Mouse (Mus musculus): ENCODE results near the gene Alox12. TPM values are rescaled to one million over a fixed set of nuclear protein-coding genes. Genes with fewer than 3 reads are reported as not detected.
A peak's percentile ranks its signal among the peaks of the same experiment; 100 is the strongest.

Gene Alox12
- polyA plus RNA-seq (2012; rRNA removed): 0.78 and 1.6 TPM in 2 replicates

GRCm38 (mm10) chr11:70254931-70255531 is at the start of gene Alox12:
Gene Alox12 (minus strand): TSS chr11:70255353.
- DNase-seq (ENCODE audit: low read depth): no peak
- TF ChIP-seq POLR2A (IDR thresholded peaks at IDR 0.05; ENCODE audit: borderline replicate concordance, extremely low read depth, insufficient read depth, insufficient read length, poor library complexity, severe bottlenecking) (no peak), CTCF (IDR thresholded peaks at IDR 0.05; ENCODE audit: borderline replicate concordance, extremely low read depth, insufficient read depth, insufficient read length) (peak; percentile 29; the same call in 1 of the 2 replicates)

- no peak for DNase-seq (ENCODE audit: low read depth)
- TF ChIP-seq CTCF (IDR thresholded peaks at IDR 0.05; ENCODE audit: borderline replicate concordance, extremely low read depth, insufficient read depth, insufficient read length) (no peak), POLR2A (IDR thresholded peaks at IDR 0.05; ENCODE audit: borderline replicate concordance, extremely low read depth, insufficient read depth, insufficient read length, poor library complexity, severe bottlenecking) (no peak)
Measured at GRCm38 (mm10) chr11:70302293-70302692, 47.1 kb upstream of the Alox12 start.

- TF ChIP-seq CTCF (IDR thresholded peaks at IDR 0.05; ENCODE audit: borderline replicate concordance, extremely low read depth, insufficient read depth, insufficient read length) (no peak), POLR2A (IDR thresholded peaks at IDR 0.05; ENCODE audit: borderline replicate concordance, extremely low read depth, insufficient read depth, insufficient read length, poor library complexity, severe bottlenecking) (no peak)
- DNase-seq (ENCODE audit: low read depth): no peak
Measured at GRCm38 (mm10) chr11:70297836-70298454, 42.8 kb upstream of the Alox12 start.

- no peak for DNase-seq (ENCODE audit: low read depth)
- TF ChIP-seq POLR2A (IDR thresholded peaks at IDR 0.05; ENCODE audit: borderline replicate concordance, extremely low read depth, insufficient read depth, insufficient read length, poor library complexity, severe bottlenecking) (no peak), CTCF (IDR thresholded peaks at IDR 0.05; ENCODE audit: borderline replicate concordance, extremely low read depth, insufficient read depth, insufficient read length) (no peak)
Measured at GRCm38 (mm10) chr11:70297405-70297804, 42.3 kb upstream of the Alox12 start.

GRCm38 (mm10) chr11:70293881-70294280 is 38.7 kb upstream of the Alox12 start:
- no peak for TF ChIP-seq CTCF (IDR thresholded peaks at IDR 0.05; ENCODE audit: borderline replicate concordance, extremely low read depth, insufficient read depth, insufficient read length)
- TF ChIP-seq POLR2A (IDR thresholded peaks at IDR 0.05; ENCODE audit: borderline replicate concordance, extremely low read depth, insufficient read depth, insufficient read length, poor library complexity, severe bottlenecking): no peak
- peak; percentile 67 for DNase-seq (ENCODE audit: low read depth)

GRCm38 (mm10) chr11:70291235-70291634 is 36.1 kb upstream of the Alox12 start:
- TF ChIP-seq POLR2A (IDR thresholded peaks at IDR 0.05; ENCODE audit: borderline replicate concordance, extremely low read depth, insufficient read depth, insufficient read length, poor library complexity, severe bottlenecking): no peak
- TF ChIP-seq CTCF (IDR thresholded peaks at IDR 0.05; ENCODE audit: borderline replicate concordance, extremely low read depth, insufficient read depth, insufficient read length): no peak

GRCm38 (mm10) chr11:70289236-70289635 is 34.1 kb upstream of the Alox12 start:
- DNase-seq (ENCODE audit: low read depth): peak; percentile 11
- TF ChIP-seq CTCF (IDR thresholded peaks at IDR 0.05; ENCODE audit: borderline replicate concordance, extremely low read depth, insufficient read depth, insufficient read length) (no peak), POLR2A (IDR thresholded peaks at IDR 0.05; ENCODE audit: borderline replicate concordance, extremely low read depth, insufficient read depth, insufficient read length, poor library complexity, severe bottlenecking) (no peak)

More at GRCm38 (mm10) chr11:70291235-70291634, 36.1 kb upstream of the Alox12 start:
- no peak for DNase-seq (ENCODE audit: low read depth)

- no peak for DNase-seq (ENCODE audit: low read depth)
- TF ChIP-seq POLR2A (IDR thresholded peaks at IDR 0.05; ENCODE audit: borderline replicate concordance, extremely low read depth, insufficient read depth, insufficient read length, poor library complexity, severe bottlenecking) (no peak), CTCF (IDR thresholded peaks at IDR 0.05; ENCODE audit: borderline replicate concordance, extremely low read depth, insufficient read depth, insufficient read length) (no peak)
Measured at GRCm38 (mm10) chr11:70288102-70288501, 32.9 kb upstream of the Alox12 start.

GRCm38 (mm10) chr11:70285686-70286085 is 30.5 kb upstream of the Alox12 start:
- DNase-seq (ENCODE audit: low read depth): no peak
- TF ChIP-seq POLR2A (IDR thresholded peaks at IDR 0.05; ENCODE audit: borderline replicate concordance, extremely low read depth, insufficient read depth, insufficient read length, poor library complexity, severe bottlenecking) (no peak), CTCF (IDR thresholded peaks at IDR 0.05; ENCODE audit: borderline replicate concordance, extremely low read depth, insufficient read depth, insufficient read length) (no peak)

GRCm38 (mm10) chr11:70284757-70285156 is 29.6 kb upstream of the Alox12 start:
- DNase-seq (ENCODE audit: low read depth): no peak
- no peak for TF ChIP-seq POLR2A (IDR thresholded peaks at IDR 0.05; ENCODE audit: borderline replicate concordance, extremely low read depth, insufficient read depth, insufficient read length, poor library complexity, severe bottlenecking)
- no peak for TF ChIP-seq CTCF (IDR thresholded peaks at IDR 0.05; ENCODE audit: borderline replicate concordance, extremely low read depth, insufficient read depth, insufficient read length)

- TF ChIP-seq CTCF (IDR thresholded peaks at IDR 0.05; ENCODE audit: borderline replicate concordance, extremely low read depth, insufficient read depth, insufficient read length) (no peak), POLR2A (IDR thresholded peaks at IDR 0.05; ENCODE audit: borderline replicate concordance, extremely low read depth, insufficient read depth, insufficient read length, poor library complexity, severe bottlenecking) (no peak)
- no peak for DNase-seq (ENCODE audit: low read depth)
Measured at GRCm38 (mm10) chr11:70283666-70284065, 28.5 kb upstream of the Alox12 start.

GRCm38 (mm10) chr11:70280441-70280840 is 25.3 kb upstream of the Alox12 start:
- peak; percentile 33 for DNase-seq (ENCODE audit: low read depth)
- TF ChIP-seq POLR2A (IDR thresholded peaks at IDR 0.05; ENCODE audit: borderline replicate concordance, extremely low read depth, insufficient read depth, insufficient read length, poor library complexity, severe bottlenecking): no peak
- TF ChIP-seq CTCF (IDR thresholded peaks at IDR 0.05; ENCODE audit: borderline replicate concordance, extremely low read depth, insufficient read depth, insufficient read length): no peak

Data from brain, embryonic 14.5 days (tissue).